Mouse (Mus musculus) thymus, adult 2 months (tissue): Measurements from ENCODE around the gene Prrg4.

Source experiments
- CTCF ChIP-seq: fragments of 200-500 bp; IDR thresholded peaks from 2 replicates; pipeline ENCODE4 v1.5.1; 2012; ENCODE audit warnings: mild to moderate bottlenecking, control low read depth, low read length, moderate library complexity, borderline replicate concordance; ENCODE audit not compliant: control insufficient read depth, poor library complexity, insufficient read depth; ENCODE audit errors: extremely low read depth
- POLR2A ChIP-seq: fragments of 200-500 bp; IDR thresholded peaks from 2 replicates; pipeline ENCODE4 v1.6.1; 2012; ENCODE audit warnings: mild to moderate bottlenecking, low read length, control low read depth, moderate library complexity; ENCODE audit not compliant: control insufficient read depth, poor library complexity, insufficient read depth; ENCODE audit errors: extremely low read depth

DNA sequence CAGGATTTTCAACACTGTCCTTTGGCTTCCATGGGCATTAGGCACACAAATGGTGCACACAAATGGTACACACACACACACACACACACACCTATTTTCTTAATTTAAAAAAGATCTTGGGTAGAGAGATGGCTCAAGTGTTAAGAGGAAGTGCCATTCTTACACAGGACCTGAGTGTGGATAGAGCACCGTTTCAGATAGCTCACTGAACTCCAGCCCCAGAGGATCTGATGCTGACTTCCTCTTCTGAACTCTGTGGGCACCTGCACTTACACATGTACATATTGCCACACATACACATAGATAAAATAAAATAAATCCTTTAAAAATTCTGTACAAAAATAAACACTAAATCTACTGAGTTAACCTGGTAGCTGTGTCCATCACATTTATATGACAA is 44.2 kb downstream of the Prrg4 start:
- TF ChIP-seq CTCF, result no peak
- no peak for TF ChIP-seq POLR2A
